Mouse (Mus musculus): Measurements from ENCODE around the gene Emilin1. TPM values are rescaled to one million over a fixed set of nuclear protein-coding genes. Genes with fewer than 3 reads are reported as not detected.

Gene Emilin1
- polyA plus RNA-seq, 1 experiment from 2014 or later, result 95.1 TPM

- Histone ChIP-seq H3K27me3 (replicated peaks; ENCODE audit: control insufficient read depth, insufficient read depth, low read length) (no peaks in the 10 kb centered on the region), H3K27ac (ENCODE audit: low read depth, low read length) (no peak overlapping the region), H3K36me3 (ENCODE audit: control insufficient read depth, insufficient read depth, low read length) (peaks cover 39% of the 10 kb centered on the region), H3K9ac (ENCODE audit: low read depth, low read length) (no peak overlapping the region), H3K9me3 (ENCODE audit: control insufficient read depth, low read length) (no peaks in the 10 kb centered on the region), H3K4me3 (ENCODE audit: low read depth, low read length) (no peak overlapping the region), H3K4me2 (no peak overlapping the region), H3K4me1 (replicated peaks; ENCODE audit: control insufficient read depth, insufficient read depth, low read length) (peaks cover 15% of the 10 kb centered on the region)
- DNase-seq (ENCODE audit: low spot score), result no peak
- 94% methylated on average over 6 of the region's 6 CpGs for WGBS
- ATAC-seq (replicated peaks; ENCODE audit: low FRiP score), result no peak
These were observed 40.9 kb downstream of the Emilin1 start for GRCm38 (mm10) chr5:30954065-30954464.

GRCm38 (mm10) chr5:30954556-30954955 is 41.4 kb downstream of the Emilin1 start:
- no peaks in the 10 kb centered on the region for H3K27me3 ChIP-seq (replicated peaks; ENCODE audit: control insufficient read depth, insufficient read depth, low read length)
- no peak overlapping the region for H3K27ac ChIP-seq (ENCODE audit: low read depth, low read length)
- peaks cover 39% of the 10 kb centered on the region for H3K36me3 ChIP-seq (ENCODE audit: control insufficient read depth, insufficient read depth, low read length)
- no peaks in the 10 kb centered on the region for H3K9me3 ChIP-seq (ENCODE audit: control insufficient read depth, low read length)
- WGBS, result 92% methylated on average over 9 of the region's 9 CpGs
- no peak overlapping the region for H3K4me3 ChIP-seq (ENCODE audit: low read depth, low read length)
- ATAC-seq (replicated peaks; ENCODE audit: low FRiP score), result no peak
- no peak overlapping the region for H3K9ac ChIP-seq (ENCODE audit: low read depth, low read length)
- H3K4me2 ChIP-seq, result no peak overlapping the region
- peaks cover 13% of the 10 kb centered on the region for H3K4me1 ChIP-seq (replicated peaks; ENCODE audit: control insufficient read depth, insufficient read depth, low read length)
- DNase-seq (ENCODE audit: low spot score), result no peak

GRCm38 (mm10) chr5:30955751-30956150 is 42.5 kb downstream of the Emilin1 start:
- WGBS, result 90% methylated on average over 6 of the region's 6 CpGs
- peaks cover 39% of the 10 kb centered on the region for H3K36me3 ChIP-seq (ENCODE audit: control insufficient read depth, insufficient read depth, low read length)
- no peak for DNase-seq (ENCODE audit: low spot score)

GRCm38 (mm10) chr5:30957891-30958290 is 44.7 kb downstream of the Emilin1 start:
- peak overlapping the region; percentile 71 for H3K4me2 ChIP-seq
- no peak overlapping the region for H3K9ac ChIP-seq (ENCODE audit: low read depth, low read length)

More at GRCm38 (mm10) chr5:30955751-30956150, 42.5 kb downstream of the Emilin1 start:
- no peak for ATAC-seq (replicated peaks; ENCODE audit: low FRiP score)
- Histone ChIP-seq H3K9ac (ENCODE audit: low read depth, low read length) (no peak overlapping the region), H3K4me1 (replicated peaks; ENCODE audit: control insufficient read depth, insufficient read depth, low read length) (peaks cover 15% of the 10 kb centered on the region), H3K27ac (ENCODE audit: low read depth, low read length) (no peak overlapping the region), H3K27me3 (replicated peaks; ENCODE audit: control insufficient read depth, insufficient read depth, low read length) (no peaks in the 10 kb centered on the region), H3K4me3 (ENCODE audit: low read depth, low read length) (no peak overlapping the region), H3K4me2 (no peak overlapping the region), H3K9me3 (ENCODE audit: control insufficient read depth, low read length) (no peaks in the 10 kb centered on the region)

GRCm38 (mm10) chr5:30959198-30959854 is 46.1 kb downstream of the Emilin1 start:
- H3K9me3 ChIP-seq (ENCODE audit: control insufficient read depth, low read length), result no peaks in the 10 kb centered on the region
- peak overlapping the region; percentile 62; the same call in 1 of the 2 replicates for H3K27ac ChIP-seq (ENCODE audit: low read depth, low read length)
- DNase-seq (ENCODE audit: low spot score), result no peak
- H3K27me3 ChIP-seq (replicated peaks; ENCODE audit: control insufficient read depth, insufficient read depth, low read length), result no peaks in the 10 kb centered on the region
- peaks cover 25% of the 10 kb centered on the region for H3K36me3 ChIP-seq (ENCODE audit: control insufficient read depth, insufficient read depth, low read length)
- peaks cover 17% of the 10 kb centered on the region for H3K4me1 ChIP-seq (replicated peaks; ENCODE audit: control insufficient read depth, insufficient read depth, low read length)
- ATAC-seq (replicated peaks; ENCODE audit: low FRiP score), result no peak; the same call in 1 of the 2 replicates
- peak overlapping the region; percentile 79 for H3K9ac ChIP-seq (ENCODE audit: low read depth, low read length)
- WGBS, result 34% methylated on average over 19 of the region's 19 CpGs
- peak overlapping the region; percentile 71 for H3K4me2 ChIP-seq
- H3K4me3 ChIP-seq (ENCODE audit: low read depth, low read length), result peak overlapping the region; percentile 76

More at GRCm38 (mm10) chr5:30957891-30958290, 44.7 kb downstream of the Emilin1 start:
- no peaks in the 10 kb centered on the region for H3K27me3 ChIP-seq (replicated peaks; ENCODE audit: control insufficient read depth, insufficient read depth, low read length)
- H3K4me1 ChIP-seq (replicated peaks; ENCODE audit: control insufficient read depth, insufficient read depth, low read length), result peaks cover 17% of the 10 kb centered on the region
- ATAC-seq (replicated peaks; ENCODE audit: low FRiP score), result no peak
- peaks cover 36% of the 10 kb centered on the region for H3K36me3 ChIP-seq (ENCODE audit: control insufficient read depth, insufficient read depth, low read length)
- no peak for DNase-seq (ENCODE audit: low spot score)
- no peak overlapping the region for H3K27ac ChIP-seq (ENCODE audit: low read depth, low read length)
- H3K4me3 ChIP-seq (ENCODE audit: low read depth, low read length), result no peak overlapping the region
- WGBS, result 91% methylated on average over 6 of the region's 6 CpGs
- no peaks in the 10 kb centered on the region for H3K9me3 ChIP-seq (ENCODE audit: control insufficient read depth, low read length)

GRCm38 (mm10) chr5:30959966-30960501 is 46.8 kb downstream of the Emilin1 start, which contains the start of gene Preb:
Gene Preb, minus strand, starts transcription at chr5:30960361.
- H3K9me3 ChIP-seq (ENCODE audit: control insufficient read depth, low read length), result no peaks in the 10 kb centered on the region
- DNase-seq (ENCODE audit: low spot score), result peak; percentile 95
- peak within 1 kb of the TSS; percentile 79 for H3K9ac ChIP-seq (ENCODE audit: low read depth, low read length)
- H3K4me2 ChIP-seq, result peak within 1 kb of the TSS; percentile 71
- peaks cover 20% of the 10 kb centered on the region for H3K36me3 ChIP-seq (ENCODE audit: control insufficient read depth, insufficient read depth, low read length)
- WGBS, result under 1% methylated on average over 56 of the region's 56 CpGs
- peak within 1 kb of the TSS; percentile 76 for H3K4me3 ChIP-seq (ENCODE audit: low read depth, low read length)
- ATAC-seq (replicated peaks; ENCODE audit: low FRiP score), result peak; percentile 95
- peak within 1 kb of the TSS; percentile 62 for H3K27ac ChIP-seq (ENCODE audit: low read depth, low read length)
- no peaks in the 10 kb centered on the region for H3K27me3 ChIP-seq (replicated peaks; ENCODE audit: control insufficient read depth, insufficient read depth, low read length)
- H3K4me1 ChIP-seq (replicated peaks; ENCODE audit: control insufficient read depth, insufficient read depth, low read length), result peaks cover 17% of the 10 kb centered on the region

GRCm38 (mm10) chr5:30960814-30961213 is 47.6 kb downstream of the Emilin1 start:
- ATAC-seq (replicated peaks; ENCODE audit: low FRiP score), result no peak
- 0 out of 2 replicates have a peak overlapping the region, but pooled peaks have one; percentile 16 for H3K27ac ChIP-seq (ENCODE audit: low read depth, low read length)

GRCm38 (mm10) chr5:30961545-30962505 is 48.6 kb downstream of the Emilin1 start:
- 48% methylated on average over 10 of the region's 10 CpGs for WGBS
- ATAC-seq (replicated peaks; ENCODE audit: low FRiP score), result no peak
- Histone ChIP-seq H3K4me1 (replicated peaks; ENCODE audit: control insufficient read depth, insufficient read depth, low read length) (peaks cover 17% of the 10 kb centered on the region), H3K4me3 (ENCODE audit: low read depth, low read length) (no peak overlapping the region), H3K9ac (ENCODE audit: low read depth, low read length) (no peak overlapping the region), H3K27me3 (replicated peaks; ENCODE audit: control insufficient read depth, insufficient read depth, low read length) (no peaks in the 10 kb centered on the region), H3K9me3 (ENCODE audit: control insufficient read depth, low read length) (no peaks in the 10 kb centered on the region), H3K4me2 (no peak overlapping the region), H3K27ac (ENCODE audit: low read depth, low read length) (no peak overlapping the region), H3K36me3 (ENCODE audit: control insufficient read depth, insufficient read depth, low read length) (peaks cover 13% of the 10 kb centered on the region)
- DNase-seq (ENCODE audit: low spot score), result no peak

More at GRCm38 (mm10) chr5:30960814-30961213, 47.6 kb downstream of the Emilin1 start:
- DNase-seq (ENCODE audit: low spot score), result no peak
- Histone ChIP-seq H3K4me3 (ENCODE audit: low read depth, low read length) (peak overlapping the region; percentile 76; the same call in 1 of the 2 replicates), H3K27me3 (replicated peaks; ENCODE audit: control insufficient read depth, insufficient read depth, low read length) (no peaks in the 10 kb centered on the region), H3K36me3 (ENCODE audit: control insufficient read depth, insufficient read depth, low read length) (peaks cover 17% of the 10 kb centered on the region), H3K4me1 (replicated peaks; ENCODE audit: control insufficient read depth, insufficient read depth, low read length) (peaks cover 17% of the 10 kb centered on the region), H3K4me2 (peak overlapping the region; percentile 71), H3K9me3 (ENCODE audit: control insufficient read depth, low read length) (no peaks in the 10 kb centered on the region), H3K9ac (ENCODE audit: low read depth, low read length) (no peak overlapping the region; the same call in 1 of the 2 replicates)
- 90% methylated on average over 2 of the region's 2 CpGs for WGBS
